Mouse (Mus musculus) kidney, adult 10 weeks (tissue): ENCODE results near the gene Rpl26. TPM values are rescaled to one million over a fixed set of nuclear protein-coding genes. Genes with fewer than 3 reads are reported as not detected.

ENCODE experiments used
- polyA plus RNA-seq: library from polyadenylated mRNA; stranded (reverse); fragments of 350-450 nt; fragmentation: Illumina TruSeq; extraction: RNeasy Lipid Tissue Mini Kit (QIAGEN cat#74804); gene quantifications from one replicate; pipeline ENCODE4 v1.2.3, GENCODE M21; 2014; ENCODE audit warnings: low read depth, low replicate concordance

Rpl26 gene
- polyA plus RNA-seq, result 170 TPM

DNA sequence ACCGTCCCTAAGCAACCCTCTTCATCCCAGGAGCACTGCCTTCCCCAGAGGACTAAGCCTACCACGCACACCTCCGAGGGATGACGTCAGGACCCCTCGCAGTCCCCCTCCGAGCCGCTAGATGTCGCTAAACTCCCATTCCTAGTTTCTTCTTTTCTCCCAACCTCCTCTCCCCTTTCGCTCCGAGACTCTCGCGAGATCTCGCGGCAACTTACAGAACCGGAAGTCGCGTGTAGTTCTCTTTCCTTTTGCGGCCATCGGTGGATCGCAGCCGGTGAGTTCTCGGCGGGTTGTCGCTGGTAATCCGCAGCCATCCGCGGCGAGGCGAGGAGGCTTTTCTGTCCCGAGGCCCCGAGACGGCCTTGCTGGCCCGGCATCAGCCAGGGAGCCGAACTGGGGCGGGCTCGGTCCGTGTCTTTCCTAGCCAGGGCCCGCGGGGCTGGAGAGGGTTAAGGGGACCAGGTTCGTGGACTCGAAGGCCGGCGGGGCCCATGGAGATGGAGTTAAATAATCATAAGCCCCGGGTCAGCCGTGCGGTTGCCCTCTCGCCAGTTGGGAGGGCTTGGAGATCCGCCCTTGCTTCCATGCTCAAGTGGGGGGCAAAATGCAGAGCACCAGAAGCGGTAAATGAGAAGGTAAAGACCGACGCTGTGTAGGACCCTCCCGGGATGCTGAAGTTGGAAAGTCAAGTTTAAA is at the start of gene Rpl26:
Gene Rpl26, plus strand, starts transcription at position 233 of the 696 bp plus-strand sequence.

DNA sequence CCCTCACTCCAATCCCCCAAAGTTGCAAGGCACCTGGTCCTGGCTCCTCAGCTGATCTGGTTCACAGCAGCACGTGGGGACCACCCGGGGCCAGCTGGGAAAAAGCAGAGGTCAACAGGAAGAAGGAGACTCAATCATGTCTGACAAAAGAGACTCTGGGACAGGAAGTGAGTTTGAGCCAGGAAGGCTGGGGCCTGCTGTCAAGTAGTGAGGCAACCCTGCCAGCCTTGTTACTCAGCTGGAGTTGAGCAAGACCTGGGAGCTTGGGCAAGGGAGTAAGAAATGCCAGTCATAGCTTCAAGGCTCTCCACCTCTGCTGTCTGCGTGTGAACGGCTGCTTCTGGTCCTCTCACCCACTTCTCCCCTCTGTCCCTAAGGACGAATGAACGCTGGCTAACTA is 29.6 kb upstream of the Rpl26 start, which contains the start of gene Ndel1:
Gene Ndel1, minus strand, starts transcription at position 111 of the 400 bp plus-strand sequence.

DNA sequence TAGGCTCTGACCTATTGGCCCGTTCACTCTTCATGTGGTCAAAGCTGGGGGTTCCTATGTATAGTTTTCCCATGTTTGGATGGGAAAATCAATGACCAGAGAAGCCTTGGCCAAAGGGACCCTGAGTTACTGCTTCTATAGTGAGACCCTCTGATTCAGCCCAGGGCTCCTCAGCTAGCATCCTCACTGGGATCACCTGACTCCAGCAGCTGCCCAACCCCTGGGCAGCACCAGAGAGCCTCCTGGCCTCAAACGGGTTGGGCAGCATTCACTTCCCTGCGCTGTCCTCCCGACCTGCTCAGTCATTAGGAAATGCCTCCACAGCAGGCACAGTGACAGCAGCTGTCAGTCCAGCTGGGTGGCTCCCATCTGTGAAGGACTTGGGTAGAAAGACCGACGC is 13.1 kb upstream of the Rpl26 start, which contains the start of gene Rnf222:
Gene Rnf222, plus strand, starts transcription at position 301 of the 400 bp plus-strand sequence.

GRCm38 (mm10) chr11:68926981-68927380 is 25.6 kb downstream of the Rpl26 start, which contains the start of gene Odf4:
TSS of gene Odf4 (minus strand) at chr11:68927081.

Other genes with a start within 250 kb of the Rpl26 start
- 36.3 TPM for gene Myh10, start 210.0 kb upstream of the Rpl26 start, polyA plus RNA-seq
- 251 TPM for gene Ndel1, start 29.7 kb upstream of the Rpl26 start, polyA plus RNA-seq
- gene Rnf222, start 13.0 kb upstream of the Rpl26 start, polyA plus RNA-seq, result not detected
- 0.65 TPM for gene Odf4, start 25.5 kb downstream of the Rpl26 start, polyA plus RNA-seq
- gene Arhgef15, start 55.9 kb downstream of the Rpl26 start, polyA plus RNA-seq, result 3.4 TPM
- 21.4 TPM for gene Slc25a35, start 66.5 kb downstream of the Rpl26 start, polyA plus RNA-seq
- gene Rangrf, start 73.6 kb downstream of the Rpl26 start, polyA plus RNA-seq, result 11.7 TPM
- gene Pfas, start 106.9 kb downstream of the Rpl26 start, polyA plus RNA-seq, result 7.2 TPM
- 3.9 TPM for gene Ctc1, start 114.3 kb downstream of the Rpl26 start, polyA plus RNA-seq
- 0.24 TPM for gene Aurkb, start 144.1 kb downstream of the Rpl26 start, polyA plus RNA-seq
- gene Borcs6, start 158.1 kb downstream of the Rpl26 start, polyA plus RNA-seq, result 2.9 TPM
- gene Tmem107, start 169.2 kb downstream of the Rpl26 start, polyA plus RNA-seq, result 3.8 TPM
- gene Vamp2, start 186.9 kb downstream of the Rpl26 start, polyA plus RNA-seq, result 62.6 TPM
- 0.24 TPM for gene Per1, start 193.6 kb downstream of the Rpl26 start, polyA plus RNA-seq
- not detected for gene Hes7, start 218.8 kb downstream of the Rpl26 start, polyA plus RNA-seq
- gene 9130213A22Rik, start 221.0 kb downstream of the Rpl26 start, polyA plus RNA-seq, result not detected
- not detected for gene Aloxe3, start 224.3 kb downstream of the Rpl26 start, polyA plus RNA-seq